Mouse (Mus musculus) heart, embryonic 14.5 days (tissue): ENCODE results near the gene Atf1. TPM values are rescaled to one million over a fixed set of nuclear protein-coding genes. Genes with fewer than 3 reads are reported as not detected.

ENCODE experiments used
- ATAC-seq: fragments of 200-750 bp; cut with Nextera tagmentation; 2 replicates; pipeline ENCODE4 v1.8.0; 2017; ENCODE audit warnings: low read depth, moderate TSS enrichment; ENCODE audit not compliant: insufficient number of reproducible peaks, insufficient read depth, low FRiP score
- H3K27ac ChIP-seq, 2 experiments: fragments of 200-500 bp in 1 of 2; fragments of 300-500 bp in 1 of 2; sonication (generic) in 1 of 2; replicated peaks in 1 of 2; 2 replicates each; pipeline ENCODE4 v1.5.1; 2012 to 2014; ENCODE audit warnings: low read depth in 2 of 2, low read length in 2 of 2, control low read depth in 1 of 2, mild to moderate bottlenecking in 1 of 2, mixed read lengths in 1 of 2; ENCODE audit not compliant: control insufficient read depth in 1 of 2, insufficient read depth in 1 of 2
- H3K27me3 ChIP-seq: fragments of 300-500 bp; sonication (generic); 2 replicates; pipeline ENCODE4 v1.6.1; 2014; ENCODE audit warnings: mild to moderate bottlenecking, low read length, control low read depth; ENCODE audit not compliant: control insufficient read depth, insufficient read depth
- H3K36me3 ChIP-seq: fragments of 300-500 bp; sonication (generic); 2 replicates; pipeline ENCODE4 v1.6.1; 2014; ENCODE audit warnings: mild to moderate bottlenecking, control low read depth, low read length, mixed read lengths; ENCODE audit not compliant: control insufficient read depth, insufficient read depth
- H3K4me1 ChIP-seq, 2 experiments: fragments of 200-500 bp in 1 of 2; fragments of 300-500 bp in 1 of 2; sonication (generic) in 1 of 2; 2 replicates each; pipeline ENCODE4 v1.6.1; 2012 to 2014; ENCODE audit warnings: low read length in 2 of 2, control low read depth in 1 of 2, mixed read lengths in 1 of 2; ENCODE audit not compliant: control insufficient read depth in 2 of 2, insufficient read depth in 2 of 2
- H3K4me2 ChIP-seq: fragments of 300-500 bp; sonication (generic); 2 replicates; pipeline ENCODE4 v1.6.1; 2014; ENCODE audit warnings: mild to moderate bottlenecking, low read length
- H3K4me3 ChIP-seq, 2 experiments: fragments of 200-500 bp in 1 of 2; fragments of 300-500 bp in 1 of 2; sonication (generic) in 1 of 2; 2 replicates each; pipeline ENCODE4 v1.5.1; 2012 to 2014; ENCODE audit warnings: low read length in 2 of 2, mild to moderate bottlenecking in 2 of 2, control low read depth in 1 of 2, low read depth in 1 of 2, moderate library complexity in 1 of 2; ENCODE audit not compliant: control insufficient read depth in 1 of 2, insufficient read depth in 1 of 2
- H3K9ac ChIP-seq: fragments of 300-500 bp; sonication (generic); 2 replicates; pipeline ENCODE4 v1.6.1; 2014; ENCODE audit warnings: mild to moderate bottlenecking, low read length
- H3K9me3 ChIP-seq: fragments of 300-500 bp; sonication (generic); 2 replicates; pipeline ENCODE4 v1.6.1; 2016; ENCODE audit warnings: low read length, control low read depth; ENCODE audit not compliant: control insufficient read depth
- WGBS: fragments of 180-500 bp; shearing (Covaris S2); extraction: QIAGEN DNeasy Blood & Tissue Kit; methylation state at CpG from one replicate; pipeline ENCODE4 v1.1.7; 2014; 5-methylcytosine and 5-hydroxymethylcytosine counted together
- polyA plus RNA-seq: library from polyadenylated mRNA; unstranded; fragments of >200 nt; fragmentation: Nextera tagmentation; extraction: Ambion mirVana; gene quantifications from 2 replicates; pipeline ENCODE4 v1.2.1, GENCODE M21; 2014

Atf1 gene
- polyA plus RNA-seq, 1 experiment from 2014 or later: 37.1 TPM

DNA sequence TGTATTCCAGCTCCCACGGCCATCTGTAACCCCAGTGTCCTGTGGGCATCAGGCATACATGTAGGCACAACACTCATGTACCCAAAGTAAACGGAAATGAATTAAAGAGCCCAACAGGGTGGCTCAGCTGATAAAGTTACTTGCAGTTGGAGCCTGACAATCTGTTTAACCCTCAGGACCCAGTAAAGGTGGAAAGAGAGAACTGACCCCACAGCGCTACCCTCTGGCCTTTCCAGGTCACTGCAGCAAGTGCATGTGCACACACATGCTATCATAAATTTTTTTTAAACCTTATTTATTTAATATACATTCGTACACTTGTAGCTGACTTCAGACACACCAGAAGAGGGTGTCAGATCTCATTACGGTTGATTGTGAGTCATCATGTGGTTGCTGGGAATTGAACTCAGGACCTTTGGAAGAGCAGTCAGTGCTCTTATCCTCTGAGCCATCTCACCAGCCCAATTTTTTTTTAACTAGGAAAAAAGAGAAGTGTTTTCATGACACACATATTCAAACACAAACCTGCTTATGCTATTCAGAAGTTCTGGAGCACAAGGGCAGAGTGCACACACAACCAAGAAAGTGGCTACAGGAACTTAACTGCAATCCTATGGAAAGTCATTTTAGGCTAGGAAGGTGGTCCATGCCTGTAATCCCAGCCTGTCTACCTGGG is 42.7 kb upstream of the Atf1 start:
- Histone ChIP-seq H3K4me3 (no peak overlapping the region), H3K27ac (no peak overlapping the region), H3K36me3 (peaks cover 90% of the 10 kb centered on the region), H3K9me3 (no peaks in the 10 kb centered on the region), H3K4me1 (peaks cover 3 to 10% of the 10 kb centered on the region in 2 experiments; a peak in 3 of 4 replicates), H3K9ac (no peak overlapping the region), H3K27me3 (no peaks in the 10 kb centered on the region), H3K4me2 (no peak overlapping the region)
- 86% methylated on average over 5 of the region's 5 CpGs for WGBS
- ATAC-seq: no peak

DNA sequence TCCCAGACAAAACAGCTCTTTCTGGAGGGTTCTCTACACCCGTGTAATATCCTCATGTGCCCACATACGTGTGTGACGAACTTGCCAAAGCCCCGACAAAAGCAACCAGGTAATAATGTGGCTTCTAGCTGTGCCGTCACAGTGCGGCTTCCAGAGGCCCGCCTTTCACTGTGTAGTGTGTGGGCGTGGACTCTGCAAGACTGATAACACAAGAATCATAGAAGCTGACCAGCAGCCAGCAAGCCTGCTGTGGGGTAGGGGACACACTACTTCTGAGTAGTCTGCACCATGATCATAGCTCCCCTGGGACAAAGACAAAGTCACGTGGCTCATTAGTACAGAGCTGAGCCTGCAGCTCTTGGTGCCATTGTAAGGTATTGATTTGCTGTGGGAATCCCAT is 41.4 kb upstream of the Atf1 start:
- no peak overlapping the region for H3K4me3 ChIP-seq
- H3K27me3 ChIP-seq: no peaks in the 10 kb centered on the region
- peak overlapping the region in 1 of 2 experiments; percentile 28; a peak in 1 of 4 replicates for H3K27ac ChIP-seq
- 0 out of 2 replicates have a peak, but pooled peaks have one; percentile 58 for ATAC-seq
- WGBS: 58% methylated on average over 9 of the region's 9 CpGs
- peaks cover 3 to 10% of the 10 kb centered on the region in 2 experiments; a peak in 3 of 4 replicates for H3K4me1 ChIP-seq
- no peak overlapping the region for H3K9ac ChIP-seq
- no peaks in the 10 kb centered on the region for H3K9me3 ChIP-seq
- H3K36me3 ChIP-seq: peaks cover 90% of the 10 kb centered on the region
- no peak overlapping the region for H3K4me2 ChIP-seq

- WGBS: 90% methylated on average over 8 of the region's 8 CpGs
These were observed 40.5 kb upstream of the Atf1 start for GRCm38 (mm10) chr15:100186882-100187672.

GRCm38 (mm10) chr15:100188542-100188941 is 39.1 kb upstream of the Atf1 start:
- Histone ChIP-seq H3K36me3 (peaks cover 92% of the 10 kb centered on the region), H3K27ac (no peak overlapping the region), H3K9me3 (no peaks in the 10 kb centered on the region), H3K27me3 (no peaks in the 10 kb centered on the region), H3K9ac (no peak overlapping the region), H3K4me1 (peaks cover 3 to 10% of the 10 kb centered on the region in 2 experiments; a peak in 3 of 4 replicates), H3K4me3 (no peak overlapping the region), H3K4me2 (no peak overlapping the region)
- ATAC-seq: no peak
- 94% methylated on average over 5 of the region's 5 CpGs for WGBS

More at GRCm38 (mm10) chr15:100186882-100187672, 40.5 kb upstream of the Atf1 start:
- ATAC-seq: no peak
- Histone ChIP-seq H3K27me3 (no peaks in the 10 kb centered on the region), H3K4me3 (no peak overlapping the region), H3K36me3 (peaks cover 90% of the 10 kb centered on the region), H3K4me2 (no peak overlapping the region), H3K9ac (no peak overlapping the region), H3K27ac (no peak overlapping the region; a peak in 1 of 4 replicates), H3K9me3 (no peaks in the 10 kb centered on the region), H3K4me1 (peaks cover 3 to 10% of the 10 kb centered on the region in 2 experiments; a peak in 3 of 4 replicates)

GRCm38 (mm10) chr15:100188962-100189404 is 38.6 kb upstream of the Atf1 start:
- Histone ChIP-seq H3K9me3 (no peaks in the 10 kb centered on the region), H3K27me3 (no peaks in the 10 kb centered on the region), H3K4me1 (peaks cover 3 to 10% of the 10 kb centered on the region in 2 experiments; a peak in 3 of 4 replicates), H3K4me2 (no peak overlapping the region), H3K4me3 (no peak overlapping the region), H3K36me3 (peaks cover 92% of the 10 kb centered on the region), H3K9ac (no peak overlapping the region), H3K27ac (no peak overlapping the region)
- ATAC-seq: no peak
- 94% methylated on average over 14 of the region's 14 CpGs for whole genome bisulfite sequencing

- Histone ChIP-seq H3K9me3 (no peaks in the 10 kb centered on the region), H3K27ac (no peak overlapping the region), H3K27me3 (no peaks in the 10 kb centered on the region), H3K9ac (no peak overlapping the region), H3K4me1 (peaks cover 3 to 10% of the 10 kb centered on the region in 2 experiments; a peak in 3 of 4 replicates), H3K36me3 (peaks cover 94% of the 10 kb centered on the region), H3K4me2 (no peak overlapping the region), H3K4me3 (no peak overlapping the region)
- WGBS: 97% methylated on average over 5 of the region's 5 CpGs
- ATAC-seq: no peak
These were observed 37.5 kb upstream of the Atf1 start for GRCm38 (mm10) chr15:100190083-100190482.

DNA sequence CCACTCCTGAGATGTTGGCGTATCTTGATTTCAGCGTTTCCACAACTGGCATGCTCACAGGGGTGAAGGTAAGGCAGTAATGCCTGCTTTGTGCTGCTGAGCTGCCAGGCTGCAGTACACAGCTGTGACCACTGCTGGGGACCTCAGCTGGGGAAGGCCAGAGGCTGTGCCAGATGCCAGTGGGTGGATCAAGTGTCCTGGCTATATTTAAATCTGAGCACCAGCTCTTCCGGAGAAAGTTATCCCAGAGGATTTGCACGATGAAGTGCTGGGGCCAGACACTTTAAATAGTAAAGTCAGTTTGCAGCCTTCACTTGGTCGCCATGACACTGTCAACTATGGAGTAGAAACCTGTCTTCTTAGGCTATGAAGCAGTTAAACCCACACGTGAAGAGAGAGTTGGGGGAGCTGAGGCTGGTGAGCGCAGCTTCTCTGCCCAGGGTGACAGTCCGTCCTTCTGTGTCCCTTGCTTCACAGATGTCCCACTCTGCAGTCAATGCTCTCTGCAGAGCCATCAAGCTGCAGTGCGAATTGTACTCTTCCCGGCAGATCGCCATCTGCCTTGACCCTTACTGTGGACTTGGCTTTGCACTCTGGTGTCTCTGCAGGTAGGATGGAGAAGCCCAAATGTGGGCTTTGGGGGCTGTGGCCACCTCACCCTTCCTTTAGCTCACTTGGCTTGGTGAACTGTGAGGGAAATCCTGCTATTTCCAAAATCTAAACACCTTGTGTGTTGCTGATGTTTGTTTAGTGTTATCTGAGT is 28.5 kb upstream of the Atf1 start:
- peaks cover 54% of the 10 kb centered on the region for H3K36me3 ChIP-seq
- ATAC-seq: peak; percentile 80
- WGBS: 48% methylated on average over 11 of the region's 11 CpGs
- H3K9ac ChIP-seq: peak overlapping the region; percentile 66
- H3K4me1 ChIP-seq: peaks cover 32 to 43% of the 10 kb centered on the region in 2 experiments
- H3K4me3 ChIP-seq: peak overlapping the region; percentile 2 to 12; a peak in 3 of 4 replicates
- peak overlapping the region; percentile 95 to 97 for H3K27ac ChIP-seq
- peak overlapping the region; percentile 59 for H3K4me2 ChIP-seq
- H3K27me3 ChIP-seq: no peaks in the 10 kb centered on the region
- H3K9me3 ChIP-seq: no peaks in the 10 kb centered on the region
